Mouse (Mus musculus): ENCODE results near the gene Fbxl14. TPM values are rescaled to one million over a fixed set of nuclear protein-coding genes. Genes with fewer than 3 reads are reported as not detected.

Gene Fbxl14
- total RNA-seq, 2 experiments from 2014 or later = 14.1 to 15.9 TPM

Other genes with a start within 250 kb of the Fbxl14 start
- 0.84 and 1.1 TPM in 2 replicates for gene Cacna2d4, start 243.1 kb upstream of the Fbxl14 start, total RNA-seq (2015; ENCODE audit: low replicate concordance)
- gene Cacna2d4, start 243.1 kb upstream of the Fbxl14 start, total RNA-seq (2017; ENCODE audit: low replicate concordance) = 0.38 TPM in 1 of 2 replicates, not detected in the other
- not detected in 2 replicates for gene Lrtm2, start 148.9 kb upstream of the Fbxl14 start, total RNA-seq (2015; ENCODE audit: low replicate concordance)
- 0.08 TPM in 1 of 2 replicates, not detected in the other for gene Lrtm2, start 148.9 kb upstream of the Fbxl14 start, total RNA-seq (2017; ENCODE audit: low replicate concordance)
- gene Adipor2, start 62.0 kb upstream of the Fbxl14 start, total RNA-seq (2015; ENCODE audit: low replicate concordance) = 41.4 and 46.5 TPM in 2 replicates
- 54.3 and 63.2 TPM in 2 replicates for gene Adipor2, start 62.0 kb upstream of the Fbxl14 start, total RNA-seq (2017; ENCODE audit: low replicate concordance)
- not detected in 2 replicates for gene Wnt5b, start 64.7 kb downstream of the Fbxl14 start, total RNA-seq (2015; ENCODE audit: low replicate concordance)
- not detected in 2 replicates for gene Wnt5b, start 64.7 kb downstream of the Fbxl14 start, total RNA-seq (2017; ENCODE audit: low replicate concordance)

Data from erythroid progenitor cell, adult 5-6 weeks (primary cell).